Mouse (Mus musculus): Measurements from ENCODE around the gene Pde7b. TPM values are rescaled to one million over a fixed set of nuclear protein-coding genes. Genes with fewer than 3 reads are reported as not detected.

The Pde7b gene
- 3.8 TPM in 1 of 2 replicates, not detected in the other for total RNA-seq (2015; ENCODE audit: low replicate concordance)
- total RNA-seq (2017; ENCODE audit: low replicate concordance), result 0.84 TPM in 1 of 2 replicates, not detected in the other

DNA sequence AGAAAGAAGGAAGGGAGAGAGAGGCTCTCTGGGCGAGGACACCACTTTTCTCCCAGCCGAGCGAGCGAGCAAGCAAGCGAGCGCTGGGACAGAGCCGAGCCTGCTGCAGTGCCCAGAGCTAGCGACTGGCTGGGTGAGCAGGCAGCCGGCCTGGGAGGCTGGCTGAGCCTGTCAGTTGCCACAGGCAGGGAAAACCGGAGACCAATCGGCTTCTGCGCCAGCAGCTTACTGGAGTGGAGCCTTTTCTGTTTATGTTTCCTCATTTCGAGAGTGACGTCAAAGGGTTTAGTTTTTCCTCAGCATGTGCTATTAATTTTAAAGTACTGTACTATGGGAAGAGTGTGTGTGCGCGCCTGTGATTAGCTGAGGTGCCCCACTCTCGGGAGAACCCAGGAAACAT is at the start of gene Pde7b:
Gene Pde7b (minus strand): TSS at position 173 of the 400 bp plus-strand sequence.
- ATAC-seq (replicated peaks; ENCODE audit: low FRiP score, poor library complexity, severe bottlenecking), result 0 out of 2 replicates have a peak, but pooled peaks have one; percentile 59

GRCm38 (mm10) chr10:20772056-20772455 is 47.2 kb upstream of the Pde7b start:
- no peak for ATAC-seq (replicated peaks; ENCODE audit: low FRiP score, poor library complexity, severe bottlenecking)

GRCm38 (mm10) chr10:20770418-20770888 is 45.6 kb upstream of the Pde7b start:
- ATAC-seq (replicated peaks; ENCODE audit: low FRiP score, poor library complexity, severe bottlenecking), result no peak

GRCm38 (mm10) chr10:20769557-20770417 is 44.9 kb upstream of the Pde7b start:
- ATAC-seq (replicated peaks; ENCODE audit: low FRiP score, poor library complexity, severe bottlenecking), result no peak

DNA sequence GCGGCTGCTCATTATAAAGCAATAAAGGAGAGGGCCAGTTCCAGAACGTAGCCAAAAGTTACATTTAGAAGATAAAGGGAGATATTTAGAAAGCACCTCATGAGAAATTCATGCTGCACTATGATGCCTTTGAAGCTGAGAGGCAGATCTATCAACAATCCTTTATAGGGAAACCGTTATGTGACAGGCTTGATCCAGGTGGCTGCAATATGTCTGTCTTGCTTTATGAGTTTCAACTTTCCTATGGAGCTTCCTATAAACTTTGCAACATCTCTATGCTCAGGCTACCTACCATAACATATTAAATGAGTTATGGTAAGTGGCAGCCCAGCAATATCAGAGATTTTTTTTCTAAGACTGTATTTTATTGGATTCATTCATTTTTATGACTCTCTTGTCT is 39.5 kb upstream of the Pde7b start:
- no peak for ATAC-seq (replicated peaks; ENCODE audit: low FRiP score, poor library complexity, severe bottlenecking)

- no peak for ATAC-seq (replicated peaks; ENCODE audit: low FRiP score, poor library complexity, severe bottlenecking)
Measured at GRCm38 (mm10) chr10:20758939-20759338, 34.1 kb upstream of the Pde7b start.

DNA sequence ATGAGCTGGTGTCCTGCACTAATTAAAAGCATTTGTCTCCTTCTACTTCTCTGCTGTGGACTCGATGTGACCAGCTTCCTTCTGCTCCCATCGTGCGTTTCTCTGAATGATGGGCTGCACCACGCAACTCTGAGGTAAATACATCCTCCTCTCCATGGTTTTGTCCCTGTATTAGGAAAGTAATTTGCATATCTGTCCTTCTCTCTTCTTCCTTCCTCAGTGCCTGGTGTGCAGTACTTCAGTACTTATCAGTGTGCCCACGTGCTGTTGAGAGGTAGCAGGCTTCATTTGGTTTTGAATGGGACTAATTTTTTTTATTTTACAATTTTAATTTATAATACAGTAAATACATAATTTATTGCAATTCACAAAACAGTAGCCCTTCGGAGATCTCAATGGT is 33.4 kb upstream of the Pde7b start:
- no peak for ATAC-seq (replicated peaks; ENCODE audit: low FRiP score, poor library complexity, severe bottlenecking)

DNA sequence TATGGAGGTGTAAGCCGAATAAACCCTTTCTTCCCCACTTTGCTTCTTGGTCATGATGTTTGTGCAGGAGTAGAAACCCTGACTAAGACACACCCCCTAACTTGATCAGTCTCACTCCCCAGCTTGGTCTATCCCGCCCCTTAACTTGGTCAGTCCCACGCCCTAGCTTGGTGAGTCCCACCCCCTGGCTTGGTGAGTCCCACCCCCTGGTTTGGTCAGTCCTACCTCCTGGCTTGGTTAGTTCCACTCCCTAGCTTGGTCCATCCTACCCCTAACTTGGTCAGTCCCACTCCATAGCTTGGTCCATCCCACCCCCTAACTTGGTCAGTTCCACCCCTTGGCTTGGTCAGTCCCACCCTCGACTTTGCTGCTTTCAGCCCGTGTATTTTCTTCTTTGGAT is 31.3 kb upstream of the Pde7b start:
- no peak for ATAC-seq (replicated peaks; ENCODE audit: low FRiP score, poor library complexity, severe bottlenecking)

DNA sequence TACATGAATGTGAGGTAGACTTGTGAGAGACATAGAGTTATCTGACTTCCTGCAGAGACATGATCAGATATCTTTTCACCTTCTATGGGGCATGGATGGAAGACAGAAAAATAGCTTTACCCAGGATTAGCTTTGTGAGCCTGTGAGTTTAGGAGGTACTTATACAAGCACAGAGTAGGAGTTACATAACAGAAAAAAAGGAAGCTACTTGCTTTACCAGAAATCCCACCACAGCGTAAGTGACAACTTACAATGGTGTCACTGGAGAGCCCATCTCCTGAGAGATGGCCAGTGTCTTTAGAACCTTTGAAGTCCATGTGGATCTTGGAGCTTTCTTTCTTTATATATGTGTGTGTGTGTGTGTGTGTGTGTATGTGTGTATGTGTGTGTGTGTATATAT is 28.0 kb upstream of the Pde7b start:
- ATAC-seq (replicated peaks; ENCODE audit: low FRiP score, poor library complexity, severe bottlenecking), result no peak

DNA sequence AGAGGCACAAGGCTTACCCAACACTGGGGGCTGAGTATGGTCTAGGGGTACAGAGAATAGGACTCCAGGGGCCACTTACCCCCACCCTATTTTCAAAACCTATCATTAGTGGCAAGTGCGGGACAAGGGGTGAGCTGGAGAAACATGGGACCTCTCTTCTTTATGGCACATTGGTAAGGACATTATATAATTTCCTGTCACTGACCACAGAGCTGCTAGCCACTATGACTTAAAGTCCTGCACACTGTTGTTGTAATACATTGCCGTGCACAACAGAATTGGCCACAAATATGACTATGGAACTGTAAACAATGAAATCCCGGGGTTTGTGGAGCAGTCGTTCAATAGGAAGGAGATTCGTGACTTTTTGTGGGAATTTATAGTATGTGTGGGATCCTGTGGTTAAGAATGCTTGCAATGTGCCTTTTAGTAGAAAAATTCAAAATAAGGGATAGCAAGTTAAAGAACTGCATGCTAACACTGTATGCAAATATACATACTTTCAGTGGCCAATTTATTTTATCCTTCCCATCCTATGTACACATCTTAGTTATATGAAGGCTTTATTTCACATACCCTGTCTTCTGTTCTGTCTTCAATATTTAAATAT is 25.9 kb upstream of the Pde7b start:
- no peak for ATAC-seq (replicated peaks; ENCODE audit: low FRiP score, poor library complexity, severe bottlenecking)

DNA sequence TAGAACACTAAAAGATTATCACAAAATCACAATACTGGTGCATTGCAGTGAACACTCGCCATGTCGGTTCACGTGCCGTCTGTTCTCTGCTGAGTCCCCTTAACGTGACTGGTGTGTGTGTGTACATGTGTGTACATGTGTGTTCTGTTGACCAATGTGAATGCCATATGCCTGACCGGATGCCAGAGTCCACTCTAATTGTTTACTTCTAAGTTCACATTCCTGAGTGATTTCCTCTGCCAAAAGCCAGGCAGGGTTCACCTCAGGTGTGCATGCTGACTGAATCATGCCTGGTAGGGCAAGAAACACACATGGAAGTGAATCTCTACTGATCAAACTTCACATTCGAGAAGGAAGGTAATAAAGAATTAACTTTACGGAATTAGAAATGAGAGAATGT is 24.1 kb upstream of the Pde7b start:
- no peak for ATAC-seq (replicated peaks; ENCODE audit: low FRiP score, poor library complexity, severe bottlenecking)

GRCm38 (mm10) chr10:20747229-20747628 is 22.4 kb upstream of the Pde7b start:
- ATAC-seq (replicated peaks; ENCODE audit: low FRiP score, poor library complexity, severe bottlenecking), result no peak

GRCm38 (mm10) chr10:20739801-20740200 is 14.9 kb upstream of the Pde7b start:
- ATAC-seq (replicated peaks; ENCODE audit: low FRiP score, poor library complexity, severe bottlenecking), result no peak

DNA sequence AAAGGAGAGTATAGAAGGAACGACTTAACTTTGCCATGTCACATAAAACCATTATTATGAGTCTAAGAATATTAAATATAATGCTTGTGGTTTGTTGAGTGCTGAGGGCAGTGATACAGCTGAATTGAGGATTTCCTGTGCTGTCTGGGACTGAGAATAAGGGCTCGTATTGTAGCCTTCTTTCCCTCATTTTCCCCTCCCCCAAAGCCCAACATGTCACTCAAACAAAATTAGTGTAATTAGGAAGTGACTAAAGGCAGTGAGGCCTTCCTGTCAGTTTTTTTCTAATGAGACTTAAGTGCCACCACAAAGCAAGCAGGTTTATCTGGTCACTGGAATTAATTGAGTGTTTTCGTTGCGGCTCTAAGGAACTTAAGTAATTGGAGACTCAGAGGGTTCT is 12.3 kb upstream of the Pde7b start:
- ATAC-seq (replicated peaks; ENCODE audit: low FRiP score, poor library complexity, severe bottlenecking), result no peak

DNA sequence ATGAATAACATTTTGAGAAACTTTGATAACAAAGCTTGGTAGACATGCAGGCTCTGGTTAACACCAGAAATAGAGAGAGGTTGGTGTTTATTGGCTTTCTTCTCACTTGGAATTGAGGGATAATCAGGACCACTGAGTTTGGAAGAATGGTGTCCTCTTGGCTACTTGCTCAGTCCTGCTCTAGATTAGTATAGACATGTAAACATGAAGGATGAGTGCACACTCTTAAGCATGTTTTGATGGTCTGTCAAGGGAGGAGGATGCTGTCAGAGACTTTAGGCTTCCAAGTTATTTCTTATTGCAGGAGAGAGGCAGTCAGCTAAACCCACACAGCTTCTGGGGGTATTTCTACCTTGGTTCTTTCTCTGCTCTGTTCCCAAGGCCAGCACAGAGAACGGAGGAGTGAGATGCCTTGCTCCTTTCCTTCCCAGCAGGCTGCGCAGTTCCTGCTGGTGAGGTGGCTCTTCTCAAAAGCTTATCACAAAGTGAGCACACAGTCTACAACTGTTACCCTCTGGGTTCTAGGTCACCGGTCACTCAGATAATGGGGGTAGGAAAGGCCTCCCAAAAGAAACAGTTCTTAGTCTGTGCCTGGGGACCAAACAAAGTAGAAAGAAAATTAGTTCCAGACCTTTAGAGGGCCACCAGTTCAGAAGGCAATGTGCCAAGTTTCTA is 11.0 kb upstream of the Pde7b start:
- peak; percentile 90 for ATAC-seq (replicated peaks; ENCODE audit: low FRiP score, poor library complexity, severe bottlenecking)

DNA sequence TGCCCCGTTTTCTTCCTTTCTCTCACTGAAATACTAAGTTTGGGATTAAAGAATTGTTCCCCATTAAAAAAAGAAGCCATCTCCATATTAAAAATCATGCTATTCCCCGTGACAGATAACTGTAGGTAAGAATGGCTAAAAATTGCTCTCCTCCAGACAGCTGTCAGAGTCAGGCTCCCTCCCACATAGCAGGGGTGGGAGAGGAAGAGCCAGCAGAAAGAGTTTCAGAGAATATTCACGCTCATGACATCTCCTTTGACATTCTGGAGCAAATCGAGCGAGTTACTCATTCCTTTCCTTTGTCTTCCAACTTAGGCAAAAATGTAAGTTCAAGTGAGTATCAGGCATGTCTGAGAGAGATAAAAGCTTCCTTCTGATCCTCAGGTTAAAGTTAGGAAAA is 8.7 kb upstream of the Pde7b start:
- no peak for ATAC-seq (replicated peaks; ENCODE audit: low FRiP score, poor library complexity, severe bottlenecking)

DNA sequence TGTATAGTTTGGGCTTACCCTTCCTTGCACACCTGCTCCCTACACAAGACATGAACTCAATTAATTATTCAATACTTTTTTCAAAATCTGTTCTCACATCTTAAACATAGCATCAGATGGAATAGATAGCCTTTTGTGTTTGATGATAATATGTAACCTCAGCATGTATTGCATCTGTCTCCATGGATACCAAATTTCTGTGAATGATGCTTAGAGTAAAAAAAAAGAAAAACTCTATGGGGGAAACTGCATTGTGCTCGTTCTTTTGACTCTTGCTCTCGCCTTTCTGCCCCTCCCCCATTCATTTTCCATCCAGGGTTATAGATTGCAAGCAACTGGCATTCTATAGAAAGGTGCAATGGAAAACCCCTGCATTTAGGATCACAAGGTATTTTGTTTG is 7.3 kb upstream of the Pde7b start:
- ATAC-seq (replicated peaks; ENCODE audit: low FRiP score, poor library complexity, severe bottlenecking), result no peak

- ATAC-seq (replicated peaks; ENCODE audit: low FRiP score, poor library complexity, severe bottlenecking), result no peak
Measured at GRCm38 (mm10) chr10:20730034-20730433, 5.2 kb upstream of the Pde7b start.

DNA sequence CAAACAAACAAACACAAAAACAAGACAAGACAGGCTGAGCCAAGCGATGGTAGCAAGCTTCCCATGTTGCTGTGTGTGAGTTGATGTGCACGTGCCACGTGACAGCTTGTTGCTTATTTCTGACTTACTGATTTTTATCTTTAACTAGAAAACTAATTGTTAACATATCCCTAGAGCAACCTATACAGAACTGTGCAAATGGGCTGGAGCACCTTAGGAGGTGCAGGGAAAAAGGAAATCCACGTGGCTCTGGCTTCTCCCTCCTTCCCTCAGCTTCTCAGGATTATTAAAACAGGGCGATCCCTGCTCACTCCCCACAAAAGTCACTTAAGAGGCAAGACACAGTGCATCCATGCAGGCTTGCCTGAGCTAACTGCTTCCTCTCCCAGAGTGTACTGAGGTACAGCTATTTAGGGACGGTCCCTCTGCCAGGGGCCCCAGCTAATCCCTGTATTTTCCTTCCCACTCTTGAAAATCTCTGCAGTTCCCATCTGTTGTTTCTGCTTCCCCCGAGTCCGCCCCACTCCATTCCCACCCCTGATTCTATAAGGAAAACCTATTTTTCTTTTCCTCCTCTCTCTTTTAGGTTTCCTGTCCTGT is 606 bp upstream of the Pde7b start:
- ATAC-seq (replicated peaks; ENCODE audit: low FRiP score, poor library complexity, severe bottlenecking), result no peak

DNA sequence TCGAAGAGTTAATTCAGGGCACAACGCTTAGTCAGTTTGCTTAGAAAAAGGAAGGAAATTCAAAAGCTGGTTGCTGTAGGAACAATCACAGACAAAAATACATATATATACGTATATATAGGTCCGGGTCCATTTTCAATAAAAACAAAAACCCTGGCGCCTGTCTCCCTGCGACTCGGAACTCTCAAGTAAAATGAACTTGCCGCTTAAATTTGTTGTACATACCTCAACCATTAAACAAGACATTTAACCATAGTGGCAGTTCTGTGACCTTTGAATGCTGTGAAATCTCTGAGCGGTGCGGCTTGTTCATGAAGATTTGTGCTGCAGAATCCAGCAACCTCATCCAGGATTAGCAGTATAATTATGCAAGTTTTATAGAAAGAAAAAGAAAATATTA is 427 bp downstream of the Pde7b start:
- no peak for ATAC-seq (replicated peaks; ENCODE audit: low FRiP score, poor library complexity, severe bottlenecking)

Measured in erythroblast, adult 5-6 weeks (primary cell).